Mouse (Mus musculus) megakaryocyte, embryonic 14.5 days (primary cell): ENCODE measurements around the gene Atg7.

Experiments
- FLI1 ChIP-seq: IDR thresholded peaks from 2 replicates; pipeline ENCODE4 v1.6.1; 2012; ENCODE audit warnings: low read length, inconsistent platforms, mixed read lengths
- GATA1 ChIP-seq: IDR thresholded peaks from 3 replicates; pipeline ENCODE4 v1.6.1; 2012; ENCODE audit warnings: mixed read lengths, low read length, inconsistent platforms, borderline replicate concordance

GRCm38 (mm10) chr6:114858722-114859053, 215.8 kb downstream of the Atg7 start:
- no peak for TF ChIP-seq FLI1
- TF ChIP-seq GATA1, result no peak
